Mouse (Mus musculus) stomach, postnatal 0 days (tissue): Measurements from ENCODE around the gene Rhpn2. TPM values are rescaled to one million over a fixed set of nuclear protein-coding genes. Genes with fewer than 3 reads are reported as not detected.
"Not testable (repeated sequence)": the region's sequence is repeated elsewhere in the genome, so short reads cannot be mapped to it uniquely, and the experiment has no call there.

ENCODE experiments used
- ATAC-seq: fragments of 200-750 bp; cut with Nextera tagmentation; 2 replicates; pipeline ENCODE4 v1.8.0; 2017; ENCODE audit not compliant: low FRiP score, low TSS enrichment
- DNase-seq: peaks from one replicate; pipeline ENCODE4 v3.0.0-alpha.2; 2016; ENCODE audit warnings: low spot score
- H3K27ac ChIP-seq: fragments of 300-500 bp; sonication (generic); replicated peaks from 2 replicates; pipeline ENCODE4 v1.5.1; 2014; ENCODE audit warnings: mild to moderate bottlenecking, control low read depth
- H3K27me3 ChIP-seq: fragments of 300-500 bp; sonication (generic); 2 replicates; pipeline ENCODE4 v1.6.1; 2014; ENCODE audit warnings: low read length; ENCODE audit not compliant: control insufficient read depth, insufficient read depth
- H3K36me3 ChIP-seq: fragments of 300-500 bp; sonication (generic); 2 replicates; pipeline ENCODE4 v1.6.1; 2014; ENCODE audit warnings: low read length, mixed read lengths; ENCODE audit not compliant: control insufficient read depth, insufficient read depth
- H3K4me1 ChIP-seq: fragments of 300-500 bp; sonication (generic); replicated peaks from 2 replicates; pipeline ENCODE4 v1.6.1; 2014; ENCODE audit warnings: antibody characterized with exemption; ENCODE audit not compliant: control insufficient read depth, insufficient read depth
- H3K4me2 ChIP-seq: fragments of 300-500 bp; sonication (generic); replicated peaks from 2 replicates; pipeline ENCODE4 v1.6.1; 2014; ENCODE audit warnings: low read depth, mild to moderate bottlenecking, control low read depth, moderate library complexity
- H3K4me3 ChIP-seq: fragments of 300-500 bp; sonication (generic); 2 replicates; pipeline ENCODE4 v1.5.1; 2014; ENCODE audit warnings: low read depth, low read length, control low read depth
- H3K9ac ChIP-seq: fragments of 300-500 bp; sonication (generic); 2 replicates; pipeline ENCODE4 v1.6.1; 2014; ENCODE audit warnings: mild to moderate bottlenecking, low read length, control low read depth, mixed read lengths
- H3K9me3 ChIP-seq: fragments of 300-500 bp; sonication (generic); 2 replicates; pipeline ENCODE4 v1.6.1; 2016; ENCODE audit warnings: low read length; ENCODE audit not compliant: control insufficient read depth
- CTCF ChIP-seq: IDR thresholded peaks from 2 replicates; pipeline ENCODE4 v1.5.1; 2016; ENCODE audit warnings: antibody characterized with exemption, low read depth, mild to moderate bottlenecking, moderate library complexity
- EP300 ChIP-seq: optimal IDR thresholded peaks from 2 replicates; pipeline ENCODE3; 2016; ENCODE audit warnings: antibody characterized with exemption
- WGBS: fragments of 180-500 bp; shearing (Covaris S2); extraction: QIAGEN DNeasy Blood & Tissue Kit; methylation state at CpG from one replicate; pipeline ENCODE4 v1.1.7; 2014; 5-methylcytosine and 5-hydroxymethylcytosine counted together
- polyA plus RNA-seq: library from polyadenylated mRNA; unstranded; fragments of >200 nt; fragmentation: Nextera tagmentation; extraction: Ambion mirVana; gene quantifications from 2 replicates; pipeline ENCODE4 v1.2.1, GENCODE M21; 2015

Rhpn2 gene
- polyA plus RNA-seq, 1 experiment from 2014 or later, result 23.1 TPM

DNA sequence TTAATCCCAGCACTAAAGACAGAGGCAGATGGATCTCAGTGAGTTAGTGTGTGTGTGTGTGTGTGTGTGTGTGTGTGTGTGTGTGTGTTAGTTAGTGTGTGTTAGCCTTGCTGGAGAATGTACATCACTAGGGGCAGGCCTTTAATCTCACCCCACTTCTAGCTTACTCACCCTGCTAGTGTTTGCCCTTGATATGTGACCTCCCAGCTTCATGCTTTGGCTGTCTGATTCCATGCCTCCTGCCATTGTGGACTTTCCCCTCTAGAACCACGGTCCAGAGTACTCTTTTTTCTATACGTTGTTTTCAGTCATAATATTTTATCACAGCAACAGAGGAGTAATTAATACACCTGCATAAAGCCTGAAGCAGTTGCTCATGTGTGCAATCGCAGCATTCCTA lies 22.8 kb upstream of the Rhpn2 start:
- DNase-seq (no peak), ATAC-seq (peak; percentile 62; the same call in 1 of the 2 replicates)
- Histone ChIP-seq H3K4me1 (no peaks in the 10 kb centered on the region), H3K27me3 (no peaks in the 10 kb centered on the region), H3K36me3 (peaks cover 4% of the 10 kb centered on the region; the same call in 1 of the 2 replicates), H3K4me2 (no peak overlapping the region), H3K9me3 (no peaks in the 10 kb centered on the region), H3K4me3 (no peak overlapping the region), H3K27ac (no peak overlapping the region), H3K9ac (no peak overlapping the region)
- WGBS, result 78% methylated on average over 3 of the region's 3 CpGs
- no peak for TF ChIP-seq EP300
- no peak for TF ChIP-seq CTCF

GRCm38 (mm10) chr7:35314156-35314555 lies 19.8 kb upstream of the Rhpn2 start:
- no peak overlapping the region for H3K4me3 ChIP-seq
- no peak for TF ChIP-seq EP300
- no peak for TF ChIP-seq CTCF
- H3K4me2 ChIP-seq, result no peak overlapping the region
- H3K27me3 ChIP-seq, result no peaks in the 10 kb centered on the region
- ATAC-seq (no peak), DNase-seq (no peak)
- no peak overlapping the region for H3K27ac ChIP-seq
- H3K9ac ChIP-seq, result no peak overlapping the region
- no peaks in the 10 kb centered on the region for H3K36me3 ChIP-seq
- no peaks in the 10 kb centered on the region for H3K9me3 ChIP-seq
- no peaks in the 10 kb centered on the region; the same call in 1 of the 2 replicates for H3K4me1 ChIP-seq

- 2% methylated on average over 39 of the region's 39 CpGs for WGBS
- Histone ChIP-seq H3K4me1 (no peaks in the 10 kb centered on the region; the same call in 1 of the 2 replicates), H3K27me3 (no peaks in the 10 kb centered on the region), H3K4me2 (peak within 1 kb of the TSS; percentile 73), H3K9me3 (no peaks in the 10 kb centered on the region), H3K27ac (peak within 1 kb of the TSS; percentile 58; the same call in 1 of the 2 replicates), H3K4me3 (peak within 1 kb of the TSS; percentile 88), H3K36me3 (no peaks in the 10 kb centered on the region), H3K9ac (peak within 1 kb of the TSS; percentile 85)
- peak; percentile 89 for DNase-seq
- peak; percentile 79 for ATAC-seq
- 0 out of 2 replicates have a peak, but pooled peaks have one; percentile 22 for TF ChIP-seq CTCF
- TF ChIP-seq EP300, result no peak
Observed at GRCm38 (mm10) chr7:35317729-35318609, 16.0 kb upstream of the Rhpn2 start, which contains the start of gene Gpatch1. Gene Gpatch1, minus strand, starts transcription at chr7:35318440.

GRCm38 (mm10) chr7:35319221-35319620 lies 14.7 kb upstream of the Rhpn2 start:
- peak; percentile 72 for DNase-seq
- H3K4me2 ChIP-seq, H3K9me3 ChIP-seq, H3K4me1 ChIP-seq, H3K36me3 ChIP-seq, H3K9ac ChIP-seq, H3K27ac ChIP-seq, H3K27me3 ChIP-seq, H3K4me3 ChIP-seq, ATAC-seq: not testable (repeated sequence)
- 41% methylated on average over 3 of the region's 3 CpGs for WGBS

DNA sequence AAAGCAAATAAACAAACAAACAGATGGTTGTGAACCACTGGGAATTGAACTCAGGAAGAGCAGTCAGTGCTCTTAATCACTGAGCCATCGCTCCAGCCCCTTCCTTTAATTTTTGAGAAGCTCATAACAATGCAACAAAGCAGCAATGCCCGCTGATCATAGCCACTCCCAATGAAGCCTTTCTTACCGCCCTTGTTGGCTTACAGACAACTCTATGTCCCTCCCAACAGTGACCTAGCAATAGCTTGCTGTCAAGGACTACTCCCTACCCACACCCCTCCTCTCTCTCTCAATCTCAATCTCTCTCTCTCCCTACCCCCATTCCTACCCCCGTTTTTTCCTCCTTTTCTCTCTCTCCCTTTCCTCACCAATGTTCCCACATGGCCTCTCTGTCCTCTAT lies 14.2 kb upstream of the Rhpn2 start:
- DNase-seq, result no peak
- Histone ChIP-seq H3K4me3 (no peak overlapping the region), H3K4me2 (no peak overlapping the region), H3K27ac (no peak overlapping the region), H3K27me3 (no peaks in the 10 kb centered on the region), H3K36me3 (no peaks in the 10 kb centered on the region), H3K4me1 (no peaks in the 10 kb centered on the region; the same call in 1 of the 2 replicates), H3K9me3 (no peaks in the 10 kb centered on the region), H3K9ac (no peak overlapping the region)
- WGBS, result 63% methylated on average over 4 of the region's 4 CpGs
- no peak for TF ChIP-seq EP300
- no peak for TF ChIP-seq CTCF
- peak; percentile 41; the same call in 1 of the 2 replicates for ATAC-seq

- ATAC-seq (no peak), DNase-seq (no peak)
- H3K4me3 ChIP-seq, result no peak overlapping the region
- no peak overlapping the region for H3K4me2 ChIP-seq
- TF ChIP-seq CTCF (no peak), EP300 (no peak)
- no peak overlapping the region for H3K9ac ChIP-seq
- no peaks in the 10 kb centered on the region; the same call in 1 of the 2 replicates for H3K4me1 ChIP-seq
- no peaks in the 10 kb centered on the region for H3K36me3 ChIP-seq
- H3K27ac ChIP-seq, result no peak overlapping the region
- H3K9me3 ChIP-seq, result no peaks in the 10 kb centered on the region
- no peaks in the 10 kb centered on the region for H3K27me3 ChIP-seq
- WGBS, result 41% methylated on average over 3 of the region's 3 CpGs
Observed at GRCm38 (mm10) chr7:35322161-35322560, 11.8 kb upstream of the Rhpn2 start.
